Mouse (Mus musculus) lung, postnatal 0 days (tissue): ENCODE data around the gene 2010003K11Rik.

Experiments
- CTCF ChIP-seq: IDR thresholded peaks from 2 replicates; pipeline ENCODE4 v1.5.1; 2016; ENCODE audit warnings: antibody characterized with exemption, mild to moderate bottlenecking
- EP300 ChIP-seq: IDR thresholded peaks from 2 replicates; pipeline ENCODE4 v1.6.1; 2016; ENCODE audit warnings: antibody characterized with exemption, mild to moderate bottlenecking, control low read depth

- TF ChIP-seq EP300 (no peak), CTCF (no peak)
Measured at GRCm38 (mm10) chr19:4481326-4481725, 17.1 kb downstream of the 2010003K11Rik start.
